Mouse (Mus musculus) T-helper 17 cell (primary cell): ENCODE measurements around the gene Epha4.

Experiments used
- in situ Hi-C, 2 experiments: fragments of 300-600 bp; cut with MboI, MseI; formaldehyde crosslinking; loops; 1 replicate in 1 of 2; 2 replicates in 1 of 2; pipeline ENCODE4 v1.15.1; 2025; ENCODE audit warnings: high pct_unique_total_duplicates in 2 of 2

Gene Epha4

DNA sequence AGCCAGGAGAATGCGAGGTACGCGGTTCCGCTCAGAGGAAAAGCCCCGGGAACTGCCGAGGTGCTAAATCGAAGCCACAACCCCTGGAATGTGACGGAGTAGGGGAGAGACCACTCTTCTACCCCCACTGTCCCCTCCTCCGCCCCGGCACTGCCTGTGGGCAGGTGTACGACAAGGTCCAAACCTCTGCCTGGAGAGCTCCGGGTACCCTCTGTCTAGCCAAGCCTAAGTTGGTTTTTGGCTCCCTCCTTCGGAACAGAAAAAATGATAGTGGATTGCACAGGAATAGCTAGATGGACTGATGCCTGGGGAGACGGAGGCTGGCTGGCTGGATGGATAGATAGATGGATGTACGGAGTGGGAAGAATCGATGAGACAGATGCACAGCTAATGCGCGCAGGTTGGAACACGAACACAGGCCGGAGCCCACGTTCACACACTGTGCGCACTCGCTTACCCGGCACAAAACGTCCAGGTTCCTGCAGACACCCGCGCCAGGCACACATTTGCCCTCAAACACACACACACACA lies 1.4 kb downstream of the Epha4 start:
- in situ Hi-C loops, result loop anchor here (5.0 to 10.0 kb wide), 2 partner anchors 1299 to 1861 kb away; no protein-coding TSS in a partner anchor

DNA sequence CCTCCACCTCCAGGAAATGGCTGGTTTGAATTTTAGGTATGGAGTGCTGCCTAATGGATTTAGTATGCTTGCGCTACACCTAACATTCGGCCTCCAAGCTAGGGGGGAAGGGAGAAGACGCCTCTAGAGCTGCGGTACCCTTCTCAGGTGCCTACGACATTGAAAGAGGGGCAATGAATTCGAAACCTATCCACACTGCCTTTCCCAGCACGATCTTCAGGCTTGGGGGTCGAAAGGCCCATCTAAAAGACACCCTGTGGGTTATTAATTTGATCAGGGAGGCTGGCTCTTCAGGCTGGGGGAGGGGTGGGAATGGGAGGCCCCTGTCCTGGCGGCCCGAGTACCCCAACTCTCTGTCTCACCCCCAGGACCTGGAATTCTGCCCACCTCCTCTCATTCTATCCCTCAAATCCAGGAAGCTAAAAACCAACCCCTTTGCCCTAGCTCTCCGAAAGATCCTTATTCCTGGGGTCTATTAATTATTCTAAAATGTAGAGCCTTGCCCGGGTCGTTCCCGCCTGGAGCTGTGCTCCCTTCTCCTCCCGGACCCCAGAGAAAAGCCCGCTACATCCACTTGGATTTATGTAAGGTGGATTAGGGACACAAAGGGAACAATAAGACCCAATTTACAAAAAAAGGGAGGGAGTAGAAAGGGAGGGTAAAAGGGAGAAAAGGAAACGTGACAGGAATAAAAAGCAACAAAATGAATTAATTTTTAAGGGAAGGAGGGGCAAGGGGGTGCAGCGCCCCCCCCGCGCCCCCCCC lies 2.3 kb downstream of the Epha4 start:
- in situ Hi-C loops, result loop anchor here (5.0 to 10.0 kb wide), 2 partner anchors 1298 to 1860 kb away; no protein-coding TSS in a partner anchor

- in situ Hi-C loops, result loop anchor here (5.0 to 10.0 kb wide), 2 partner anchors 1297 to 1860 kb away; no protein-coding TSS in a partner anchor
Measured at GRCm38 (mm10) chr1:77512059-77512407, 2.9 kb downstream of the Epha4 start.

DNA sequence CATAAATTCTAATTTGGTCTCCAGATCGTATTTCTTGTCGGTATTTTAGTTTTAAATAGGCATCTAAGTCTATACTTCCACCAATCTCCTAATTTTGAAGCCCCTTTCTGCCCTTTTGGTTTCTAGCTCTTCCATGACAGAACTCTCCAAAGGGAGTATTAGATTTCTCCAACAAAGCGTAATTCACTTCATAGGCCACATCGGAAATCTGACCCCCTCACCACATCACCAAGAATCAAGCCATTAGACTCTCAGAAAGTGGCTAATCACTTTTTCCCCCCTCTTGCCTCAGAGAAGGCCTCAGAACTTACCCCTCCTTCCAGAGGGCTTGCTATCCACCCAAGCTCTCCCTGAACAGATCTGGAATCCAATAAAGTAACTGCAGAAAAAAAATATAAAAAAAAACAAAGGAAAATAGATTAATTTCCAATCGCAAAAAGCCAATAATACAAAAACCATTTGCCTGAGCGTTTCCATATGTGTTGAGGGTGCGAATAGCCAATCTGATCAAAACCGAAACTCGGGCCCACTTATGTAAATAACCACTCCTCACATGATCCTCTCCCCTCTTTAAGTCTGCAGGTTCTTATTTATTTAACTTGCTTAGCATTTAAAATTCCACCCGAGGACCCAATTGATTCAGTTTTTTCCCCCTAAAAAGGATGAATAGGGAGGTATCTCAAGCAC lies 3.4 kb downstream of the Epha4 start:
- in situ Hi-C loops, result loop anchor here (5.0 to 10.0 kb wide), 2 partner anchors 1297 to 1859 kb away; no protein-coding TSS in a partner anchor

GRCm38 (mm10) chr1:77510623-77511022 lies 4.3 kb downstream of the Epha4 start:
- in situ Hi-C loops, result loop anchor here (5.0 to 10.0 kb wide), 2 partner anchors 1296 to 1858 kb away; no protein-coding TSS in a partner anchor

- in situ Hi-C loops, result no loop called here
Measured at GRCm38 (mm10) chr1:77506856-77507200, 8.1 kb downstream of the Epha4 start.

DNA sequence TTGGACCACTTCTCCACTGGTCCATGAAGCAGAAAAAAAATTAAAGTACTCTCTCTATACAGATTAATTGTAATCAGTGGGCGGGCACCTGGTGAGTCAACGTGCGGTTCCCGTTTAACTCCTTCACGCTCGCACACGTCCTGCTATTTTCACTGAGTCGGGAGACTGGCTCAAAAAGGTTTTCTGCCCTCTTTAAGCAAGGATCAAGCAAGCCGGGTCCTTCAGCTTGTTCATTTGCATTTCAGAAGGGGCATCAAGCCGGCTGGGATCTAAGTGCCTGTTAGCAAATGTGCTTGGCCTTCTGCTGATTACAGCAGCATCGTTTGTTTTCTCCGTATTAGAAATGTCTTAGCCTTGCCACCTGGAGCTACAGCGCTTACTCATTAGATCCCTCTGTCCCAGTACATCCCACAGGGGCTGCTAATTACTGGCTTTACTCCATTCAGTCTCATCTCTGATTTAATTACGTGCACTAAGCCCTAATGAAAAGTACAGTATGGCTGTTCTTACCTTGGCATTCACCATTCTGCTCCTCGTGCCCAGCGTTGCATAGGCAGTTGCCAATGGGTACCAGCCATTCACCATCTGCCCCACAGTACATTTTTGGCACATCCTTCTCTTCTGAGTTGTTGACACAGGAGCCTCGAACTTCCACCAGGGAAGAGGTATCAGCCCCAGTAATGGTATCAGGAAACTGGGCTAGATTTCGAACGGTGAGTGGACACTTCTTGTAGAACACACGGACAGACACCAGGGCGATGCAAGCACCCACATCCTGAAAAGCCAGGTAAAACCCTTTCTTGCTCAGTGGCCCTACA lies 8.6 kb downstream of the Epha4 start:
- in situ Hi-C loops, result no loop called here

- in situ Hi-C loops, result no loop called here
Measured at GRCm38 (mm10) chr1:77505263-77505662, 9.6 kb downstream of the Epha4 start.

DNA sequence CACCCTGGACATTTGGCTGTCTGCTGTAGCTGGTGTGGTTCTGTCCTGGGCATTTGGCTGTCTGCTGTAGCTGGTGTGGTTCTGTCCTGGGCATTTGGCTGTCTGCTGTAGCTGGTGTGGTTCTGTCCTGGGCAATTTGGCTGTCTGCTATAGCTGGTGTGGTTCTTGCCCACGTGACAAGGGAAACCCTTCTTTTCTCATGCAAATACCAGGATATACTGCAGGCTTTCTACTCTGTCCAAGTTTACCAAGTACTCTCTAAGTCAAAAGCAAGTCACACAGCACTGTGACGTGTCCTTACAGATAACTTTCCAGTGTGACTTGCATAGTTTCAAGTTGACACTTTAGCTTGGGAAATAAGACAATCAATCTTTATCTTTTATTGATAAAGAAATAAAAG lies 10.1 kb downstream of the Epha4 start:
- in situ Hi-C loops, result no loop called here

- in situ Hi-C loops, result no loop called here
Measured at GRCm38 (mm10) chr1:77503711-77504181, 11.1 kb downstream of the Epha4 start.

- in situ Hi-C loops, result no loop called here
Measured at GRCm38 (mm10) chr1:77502554-77503119, 12.3 kb downstream of the Epha4 start.

DNA sequence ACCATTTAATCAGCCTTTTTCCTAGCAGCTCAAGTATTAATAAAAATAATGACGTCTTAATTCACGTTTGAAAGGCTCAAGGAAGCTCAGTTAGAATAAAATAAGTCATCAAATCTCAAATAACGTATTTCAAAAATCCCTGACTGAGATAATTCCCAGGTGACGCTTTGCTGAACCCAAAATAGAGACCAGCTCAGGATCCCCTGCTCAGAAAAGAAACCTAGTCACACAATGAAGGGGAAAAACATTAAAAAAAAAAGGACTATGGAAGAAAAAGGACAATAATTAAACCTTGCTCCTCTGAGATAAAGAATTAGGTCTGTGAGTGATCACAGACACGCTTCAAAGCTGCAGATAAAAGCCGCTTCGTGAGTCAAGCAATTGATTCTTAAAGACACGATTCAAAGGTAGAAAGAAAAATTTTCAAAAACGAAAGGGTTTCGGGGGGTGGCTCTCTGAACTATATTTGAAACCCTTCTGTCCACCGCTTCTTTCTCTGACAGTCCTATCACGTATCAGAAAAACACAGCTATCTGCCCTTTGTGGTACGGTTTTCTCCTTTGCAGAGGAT lies 13.4 kb downstream of the Epha4 start:
- in situ Hi-C loops, result no loop called here

- in situ Hi-C loops, result no loop called here
Measured at GRCm38 (mm10) chr1:77497506-77497905, 17.4 kb downstream of the Epha4 start.

DNA sequence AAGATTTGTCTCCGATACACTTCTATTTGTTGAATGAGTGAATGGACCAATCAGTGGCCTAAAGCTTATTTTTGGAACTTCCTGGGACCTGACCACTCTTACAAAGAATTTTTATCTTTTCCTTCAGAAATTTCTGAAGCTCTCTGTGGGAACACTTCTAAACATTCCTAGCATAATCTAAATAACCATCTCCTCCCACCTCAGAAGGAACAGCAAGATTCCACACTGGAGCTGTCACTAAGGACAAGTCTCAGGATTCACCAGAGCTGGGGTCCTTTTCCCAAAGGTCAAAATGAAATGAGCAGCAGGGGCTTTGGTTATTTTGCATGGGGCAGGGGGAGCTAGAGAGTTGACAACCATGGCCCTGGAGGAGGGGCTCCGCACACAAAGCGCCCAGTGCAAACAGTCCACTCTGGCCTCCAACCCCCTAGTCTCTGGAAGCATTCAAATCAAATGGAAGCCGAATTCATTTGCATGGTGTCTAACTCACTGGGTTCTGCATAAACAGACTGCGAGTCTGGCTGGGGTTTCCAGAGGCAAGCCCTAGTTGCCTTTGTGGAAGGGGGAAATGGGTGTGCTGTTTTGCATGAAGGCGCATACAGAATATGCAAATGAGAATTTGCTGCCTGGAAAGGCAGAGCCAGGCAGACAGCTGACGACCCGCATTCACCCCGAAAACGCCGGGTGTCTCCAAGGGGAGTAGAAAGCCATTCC lies 18.3 kb downstream of the Epha4 start:
- in situ Hi-C loops, result no loop called here

GRCm38 (mm10) chr1:77495790-77496158 lies 19.1 kb downstream of the Epha4 start:
- in situ Hi-C loops, result no loop called here

DNA sequence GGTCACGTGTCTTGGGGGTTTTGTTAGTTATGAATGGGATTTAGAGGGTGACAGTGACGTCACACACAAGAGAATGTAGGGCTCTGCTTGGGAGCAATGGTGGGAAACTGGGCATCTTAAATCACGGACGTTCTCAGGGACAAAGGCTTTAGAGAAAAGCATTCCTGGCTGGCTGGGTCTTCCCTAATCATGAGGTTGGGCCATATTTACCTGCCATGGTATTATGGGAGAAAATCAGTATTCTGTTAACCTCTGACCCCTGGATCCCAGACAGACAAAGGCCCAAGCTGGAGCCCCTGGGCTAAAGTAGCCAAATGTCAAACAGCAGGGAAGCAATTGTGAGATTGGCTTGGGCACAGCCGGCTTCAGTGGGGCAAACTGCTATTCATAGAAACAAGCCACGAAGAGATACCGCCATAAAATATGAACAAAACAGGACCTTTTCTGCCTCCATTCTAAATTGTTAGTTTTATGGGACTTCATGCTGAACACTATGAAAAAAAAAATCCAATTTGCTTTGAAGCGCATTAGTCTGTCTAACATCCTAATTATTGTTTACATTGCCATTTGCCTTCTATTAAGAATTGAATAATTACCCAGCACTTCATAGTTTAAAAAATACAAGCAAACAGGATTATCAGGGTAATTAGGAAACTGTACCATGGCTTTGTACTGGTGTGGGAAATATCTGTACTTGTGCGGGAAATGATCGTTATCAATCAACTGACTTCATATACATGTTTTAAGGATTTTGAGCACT lies 19.7 kb downstream of the Epha4 start:
- in situ Hi-C loops, result no loop called here

- in situ Hi-C loops, result no loop called here
Measured at GRCm38 (mm10) chr1:77493841-77494635, 20.9 kb downstream of the Epha4 start.

DNA sequence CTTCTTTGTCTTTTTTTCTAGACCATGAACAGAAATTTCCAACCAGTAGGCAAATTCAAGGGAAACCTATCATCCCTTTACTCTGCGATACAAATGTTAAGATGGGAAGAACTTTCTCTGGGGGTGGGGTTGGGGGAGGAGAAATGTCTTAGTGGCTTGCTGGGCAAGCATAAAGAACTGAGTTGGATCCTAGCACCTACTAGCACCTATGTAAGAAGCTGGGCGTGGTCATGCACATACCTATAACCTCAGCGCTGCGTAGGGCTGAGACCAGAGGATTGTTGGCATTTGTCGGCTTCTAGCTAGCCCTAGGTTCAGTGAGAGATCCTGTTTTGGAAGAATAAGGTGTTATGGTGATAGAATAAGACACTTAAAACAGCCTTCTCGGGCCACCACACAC lies 24.7 kb downstream of the Epha4 start:
- in situ Hi-C loops, result no loop called here

GRCm38 (mm10) chr1:77489387-77489786 lies 25.5 kb downstream of the Epha4 start:
- in situ Hi-C loops, result no loop called here
